Mouse (Mus musculus) lung, embryonic 14.5 days (tissue): Measurements from ENCODE around the gene Ptgr1. TPM values are rescaled to one million over a fixed set of nuclear protein-coding genes. Genes with fewer than 3 reads are reported as not detected.

ENCODE experiments used
- ATAC-seq: fragments of 200-750 bp; cut with Nextera tagmentation; 2 replicates; pipeline ENCODE4 v1.8.0; 2017; ENCODE audit warnings: mild to moderate bottlenecking, moderate TSS enrichment, moderate library complexity; ENCODE audit not compliant: insufficient read depth
- DNase-seq: peaks from one replicate; pipeline ENCODE4 v3.0.0-alpha.2; 2015
- H3K27ac ChIP-seq: fragments of 300-500 bp; sonication (generic); 2 replicates; pipeline ENCODE4 v1.5.1; 2014; ENCODE audit warnings: low read depth, mild to moderate bottlenecking, moderate library complexity
- H3K27me3 ChIP-seq: fragments of 300-500 bp; sonication (generic); 2 replicates; pipeline ENCODE4 v1.6.1; 2014; ENCODE audit warnings: low read length, control low read depth; ENCODE audit not compliant: insufficient read depth
- H3K36me3 ChIP-seq: fragments of 300-500 bp; sonication (generic); 2 replicates; pipeline ENCODE4 v1.6.1; 2014; ENCODE audit warnings: control low read depth; ENCODE audit not compliant: insufficient read depth
- H3K4me1 ChIP-seq: fragments of 300-500 bp; sonication (generic); 2 replicates; pipeline ENCODE4 v1.6.1; 2014; ENCODE audit warnings: antibody characterized with exemption, control low read depth; ENCODE audit not compliant: insufficient read depth
- H3K4me2 ChIP-seq: fragments of 300-500 bp; sonication (generic); 2 replicates; pipeline ENCODE4 v1.6.1; 2014; ENCODE audit warnings: mild to moderate bottlenecking
- H3K4me3 ChIP-seq: fragments of 300-500 bp; sonication (generic); 2 replicates; pipeline ENCODE4 v1.5.1; 2014; ENCODE audit warnings: low read depth, low read length
- H3K9ac ChIP-seq: fragments of 300-500 bp; sonication (generic); 2 replicates; pipeline ENCODE4 v1.6.1; 2014
- H3K9me3 ChIP-seq: fragments of 300-500 bp; sonication (generic); 2 replicates; pipeline ENCODE4 v1.6.1; 2016; ENCODE audit warnings: low read depth, low read length, control low read depth
- CTCF ChIP-seq: IDR thresholded peaks from 2 replicates; pipeline ENCODE4 v1.5.1; 2016; ENCODE audit warnings: antibody characterized with exemption, low read depth
- WGBS: fragments of 180-500 bp; shearing (Covaris S2); extraction: QIAGEN DNeasy Blood & Tissue Kit; methylation state at CpG from one replicate; pipeline ENCODE4 v1.1.7; 2014; 5-methylcytosine and 5-hydroxymethylcytosine counted together
- polyA plus RNA-seq: library from polyadenylated mRNA; unstranded; fragments of >200 nt; fragmentation: Nextera tagmentation; extraction: Ambion mirVana; gene quantifications from 2 replicates; pipeline ENCODE4 v1.2.1, GENCODE M21; 2014

Ptgr1 gene
- polyA plus RNA-seq, 1 experiment from 2014 or later, result 26.2 TPM

GRCm38 (mm10) chr4:58943420-58944205 is 43.3 kb downstream of the Ptgr1 start, which contains the start of gene Zkscan16:
Gene Zkscan16, plus strand, starts transcription at chr4:58943628.
- H3K9ac ChIP-seq, result peak within 1 kb of the TSS; percentile 57
- H3K9me3 ChIP-seq, result no peaks in the 10 kb centered on the region
- H3K27me3 ChIP-seq, result 0 out of 2 replicates have a peak, but pooled peaks cover 5% of the 10 kb centered on the region
- DNase-seq, result peak; percentile 95
- under 1% methylated on average over 50 of the region's 50 CpGs for WGBS
- H3K27ac ChIP-seq, result no peak within 1 kb of the TSS
- peak within 1 kb of the TSS; percentile 65 for H3K4me3 ChIP-seq
- no peak for TF ChIP-seq CTCF
- H3K36me3 ChIP-seq, result no peaks in the 10 kb centered on the region
- peak within 1 kb of the TSS; percentile 90 for H3K4me2 ChIP-seq
- H3K4me1 ChIP-seq, result no peaks in the 10 kb centered on the region
- ATAC-seq, result peak; percentile 84

DNA sequence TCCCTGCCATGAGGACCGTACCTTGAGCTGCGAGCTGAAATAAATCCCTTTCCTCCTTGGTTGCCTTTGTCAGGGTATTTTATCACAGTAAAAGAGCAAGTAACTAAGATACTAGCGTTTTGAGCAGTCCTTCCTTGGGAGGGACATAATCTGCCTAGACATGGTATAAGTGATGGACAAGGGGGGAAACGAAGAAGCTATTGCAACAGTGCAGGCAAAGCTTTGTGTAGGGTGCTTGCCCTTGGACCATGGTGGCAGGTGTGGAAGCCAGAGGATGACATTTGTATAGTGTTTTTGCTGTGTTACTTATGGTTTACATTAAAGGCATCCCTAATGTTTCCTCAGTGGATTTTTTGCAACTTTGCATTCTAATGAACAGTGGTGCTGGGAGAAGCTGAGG is 44.0 kb downstream of the Ptgr1 start:
- Histone ChIP-seq H3K4me1 (no peaks in the 10 kb centered on the region), H3K9me3 (no peaks in the 10 kb centered on the region), H3K36me3 (no peaks in the 10 kb centered on the region), H3K4me3 (peak overlapping the region; percentile 65), H3K27me3 (0 out of 2 replicates have a peak, but pooled peaks cover 5% of the 10 kb centered on the region), H3K4me2 (peak overlapping the region; percentile 90), H3K9ac (peak overlapping the region; percentile 57; the same call in 1 of the 2 replicates), H3K27ac (no peak overlapping the region)
- 77% methylated on average over 4 of the region's 4 CpGs for WGBS
- TF ChIP-seq CTCF, result no peak
- DNase-seq, result no peak
- 0 out of 2 replicates have a peak, but pooled peaks have one; percentile 13 for ATAC-seq

GRCm38 (mm10) chr4:58941638-58942037 is 45.3 kb downstream of the Ptgr1 start:
- Histone ChIP-seq H3K9ac (no peak overlapping the region), H3K4me1 (no peaks in the 10 kb centered on the region), H3K9me3 (no peaks in the 10 kb centered on the region), H3K4me2 (no peak overlapping the region), H3K36me3 (no peaks in the 10 kb centered on the region), H3K27ac (no peak overlapping the region), H3K27me3 (0 out of 2 replicates have a peak, but pooled peaks cover 5% of the 10 kb centered on the region), H3K4me3 (no peak overlapping the region)
- ATAC-seq (no peak), DNase-seq (no peak)
- no peak for TF ChIP-seq CTCF

GRCm38 (mm10) chr4:58935846-58936245 is 51.1 kb downstream of the Ptgr1 start:
- H3K4me3 ChIP-seq, result no peak overlapping the region
- no peaks in the 10 kb centered on the region for H3K4me1 ChIP-seq
- H3K4me2 ChIP-seq, result no peak overlapping the region
- no peak overlapping the region for H3K27ac ChIP-seq
- TF ChIP-seq CTCF, result no peak
- no peaks in the 10 kb centered on the region for H3K9me3 ChIP-seq
- no peaks in the 10 kb centered on the region for H3K27me3 ChIP-seq
- no peak overlapping the region for H3K9ac ChIP-seq
- no peaks in the 10 kb centered on the region for H3K36me3 ChIP-seq
- no peak for DNase-seq
- no peak for ATAC-seq
- WGBS, result 59% methylated on average over 3 of the region's 3 CpGs

- Histone ChIP-seq H3K36me3 (no peaks in the 10 kb centered on the region), H3K27me3 (no peaks in the 10 kb centered on the region), H3K4me2 (peak overlapping the region; percentile 29; the same call in 1 of the 2 replicates), H3K4me3 (no peak overlapping the region), H3K9ac (no peak overlapping the region), H3K27ac (no peak overlapping the region), H3K9me3 (no peaks in the 10 kb centered on the region), H3K4me1 (no peaks in the 10 kb centered on the region)
- DNase-seq, result peak; percentile 76
- ATAC-seq, result peak; percentile 90; the same call in 1 of the 2 replicates
- WGBS, result 25% methylated on average over 15 of the region's 15 CpGs
- TF ChIP-seq CTCF, result peak; percentile 56
Measured at GRCm38 (mm10) chr4:58934746-58935476, 52.0 kb downstream of the Ptgr1 start.

- Histone ChIP-seq H3K9me3 (no peaks in the 10 kb centered on the region), H3K27ac (no peak overlapping the region), H3K4me1 (no peaks in the 10 kb centered on the region), H3K4me2 (no peak overlapping the region), H3K36me3 (no peaks in the 10 kb centered on the region), H3K9ac (no peak overlapping the region), H3K27me3 (no peaks in the 10 kb centered on the region), H3K4me3 (no peak overlapping the region)
- DNase-seq (no peak), ATAC-seq (no peak)
- no peak for TF ChIP-seq CTCF
- 73% methylated on average over 4 of the region's 4 CpGs for WGBS
Measured at GRCm38 (mm10) chr4:58934308-58934707, 52.6 kb downstream of the Ptgr1 start.

- WGBS, result 76% methylated on average over 6 of the region's 6 CpGs
- no peak for TF ChIP-seq CTCF
Measured at GRCm38 (mm10) chr4:58932541-58932940, 54.4 kb downstream of the Ptgr1 start.

More at GRCm38 (mm10) chr4:58932541-58932940, 54.4 kb downstream of the Ptgr1 start:
- no peak overlapping the region for H3K27ac ChIP-seq
- H3K27me3 ChIP-seq, result no peaks in the 10 kb centered on the region
- no peak overlapping the region for H3K4me3 ChIP-seq
- H3K9ac ChIP-seq, result no peak overlapping the region
- ATAC-seq (no peak), DNase-seq (no peak)
- no peaks in the 10 kb centered on the region for H3K4me1 ChIP-seq
- H3K4me2 ChIP-seq, result no peak overlapping the region
- no peaks in the 10 kb centered on the region for H3K9me3 ChIP-seq
- H3K36me3 ChIP-seq, result no peaks in the 10 kb centered on the region
